Mouse (Mus musculus): ENCODE results near the gene Serpinb9b.

- TF ChIP-seq CTCF (IDR thresholded peaks at IDR 0.05; ENCODE audit: insufficient read depth, low read length) (no peak), POLR2A (IDR thresholded peaks at IDR 0.05; ENCODE audit: borderline replicate concordance, extremely low read depth, low read depth, low read length) (no peak)
Measured at GRCm38 (mm10) chr13:33012395-33012794, 14.8 kb upstream of the Serpinb9b start.

Measured in lung, adult 2 months (tissue).